Mouse (Mus musculus): ENCODE measurements around the gene Ripply2.

DNA sequence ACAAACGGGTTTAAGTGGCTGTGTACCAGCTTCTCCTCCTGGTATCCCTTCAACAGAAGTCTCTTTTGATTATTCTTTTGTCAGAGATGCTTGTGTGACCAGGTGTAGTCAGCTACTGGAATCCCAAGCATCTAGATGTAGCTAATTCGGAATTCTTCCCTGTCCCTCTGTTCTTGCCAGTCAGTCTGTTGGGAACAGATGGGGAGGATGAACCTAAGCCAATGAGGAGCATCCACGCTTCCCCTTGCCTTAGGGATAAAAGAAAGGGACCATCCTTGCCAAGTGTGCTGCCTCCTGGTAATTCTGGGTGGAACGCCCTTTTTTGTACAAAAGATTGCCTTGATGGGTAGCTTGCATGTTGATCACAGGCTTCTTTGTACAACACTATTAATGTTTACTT lies 41.8 kb upstream of the Ripply2 start:
- TF ChIP-seq CTCF (IDR thresholded peaks at IDR 0.05) = no peak
- TF ChIP-seq POLR2A (IDR thresholded peaks at IDR 0.05; ENCODE audit: insufficient read depth, low read depth, low read length) = no peak
